Mouse (Mus musculus) hindbrain, postnatal 0 days (tissue): ENCODE data around the gene Cela2a. TPM values are rescaled to one million over a fixed set of nuclear protein-coding genes. Genes with fewer than 3 reads are reported as not detected.

Experiments
- ATAC-seq: fragments of 200-750 bp; cut with Nextera tagmentation; 2 replicates; pipeline ENCODE4 v1.8.0; 2017; ENCODE audit warnings: mild to moderate bottlenecking, moderate TSS enrichment, moderate library complexity
- DNase-seq: peaks from one replicate; pipeline ENCODE4 v3.0.0-alpha.2; 2015; ENCODE audit warnings: low spot score
- H3K27ac ChIP-seq: fragments of 300-500 bp; sonication (generic); 2 replicates; pipeline ENCODE4 v1.5.1; 2014; ENCODE audit warnings: mild to moderate bottlenecking
- H3K27me3 ChIP-seq: fragments of 300-500 bp; sonication (generic); 2 replicates; pipeline ENCODE4 v1.6.1; 2014; ENCODE audit warnings: low read length, mixed read lengths; ENCODE audit not compliant: insufficient read depth
- H3K36me3 ChIP-seq: fragments of 300-500 bp; sonication (generic); 2 replicates; pipeline ENCODE4 v1.6.1; 2014; ENCODE audit warnings: low read length, mixed read lengths; ENCODE audit not compliant: insufficient read depth
- H3K4me1 ChIP-seq: fragments of 300-500 bp; sonication (generic); 2 replicates; pipeline ENCODE4 v1.6.1; 2014; ENCODE audit warnings: antibody characterized with exemption, low read length, mixed read lengths; ENCODE audit not compliant: insufficient read depth
- H3K4me2 ChIP-seq: fragments of 300-500 bp; sonication (generic); 2 replicates; pipeline ENCODE4 v1.6.1; 2014; ENCODE audit warnings: low read depth, mild to moderate bottlenecking, low read length, moderate library complexity, mixed read lengths
- H3K4me3 ChIP-seq: fragments of 300-500 bp; sonication (generic); 2 replicates; pipeline ENCODE4 v1.5.1; 2014; ENCODE audit warnings: low read length
- H3K9ac ChIP-seq: fragments of 300-500 bp; sonication (generic); replicated peaks from 2 replicates; pipeline ENCODE4 v1.6.1; 2014; ENCODE audit warnings: mild to moderate bottlenecking, low read length, moderate library complexity, mixed read lengths
- H3K9me3 ChIP-seq: fragments of 300-500 bp; sonication (generic); 2 replicates; pipeline ENCODE4 v1.6.1; 2016; ENCODE audit warnings: low read length, mixed read lengths
- CTCF ChIP-seq: IDR thresholded peaks from 2 replicates; pipeline ENCODE4 v1.5.1; 2016; ENCODE audit warnings: antibody characterized with exemption, control low read depth, low read depth
- WGBS: fragments of 180-500 bp; shearing (Covaris S2); extraction: QIAGEN DNeasy Blood & Tissue Kit; methylation state at CpG from one replicate; pipeline ENCODE4 v1.1.7; 2014; 5-methylcytosine and 5-hydroxymethylcytosine counted together
- polyA plus RNA-seq: library from polyadenylated mRNA; unstranded; fragments of >200 nt; fragmentation: Nextera tagmentation; extraction: Ambion mirVana; gene quantifications from 2 replicates; pipeline ENCODE4 v1.2.1, GENCODE M21; 2015
- total RNA-seq: library from RNA; depleted of rRNA; stranded (reverse); fragments of >200 nt; gene quantifications from 2 replicates; pipeline ENCODE4 v1.2.3, GENCODE M21; 2014

The Cela2a gene
- total and polyA plus RNA-seq, 2 experiments from 2014 or later, result 0.26 TPM; not detected in 1

DNA sequence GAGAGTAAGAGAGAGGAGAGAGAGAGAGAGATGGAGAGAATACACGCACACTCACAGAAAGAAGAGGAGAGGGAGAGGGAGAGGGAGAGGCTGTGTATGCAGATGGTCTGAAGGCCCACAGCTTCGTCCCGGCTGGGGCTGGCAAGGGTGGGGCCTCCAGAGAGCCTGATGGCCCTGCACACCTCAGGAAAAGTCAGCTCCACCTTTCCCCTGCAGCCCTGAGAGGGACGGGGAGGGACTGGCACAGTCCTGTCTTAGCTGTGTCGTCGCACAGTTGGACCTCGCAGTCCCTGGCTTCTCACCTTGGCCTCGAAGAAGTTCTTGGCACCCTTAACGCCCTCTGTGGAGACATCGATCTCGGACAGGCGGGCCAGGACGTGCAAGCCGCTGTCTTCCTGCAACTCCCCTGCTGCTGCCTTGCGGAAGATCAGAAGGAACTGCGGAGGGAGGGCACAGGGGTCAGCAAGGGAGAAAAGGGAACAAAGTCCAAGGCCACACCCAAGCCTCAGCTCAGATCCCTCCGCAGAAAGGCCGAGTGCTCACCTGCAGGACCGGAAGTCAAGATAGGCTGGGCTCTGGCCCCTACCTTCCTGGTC, 34.4 kb upstream of the Cela2a start:
- Histone ChIP-seq H3K9me3 (no peaks in the 10 kb centered on the region), H3K9ac (no peak overlapping the region), H3K4me2 (no peak overlapping the region), H3K4me3 (no peak overlapping the region), H3K4me1 (no peaks in the 10 kb centered on the region), H3K27me3 (no peaks in the 10 kb centered on the region), H3K36me3 (peaks cover 13% of the 10 kb centered on the region; the same call in 1 of the 2 replicates), H3K27ac (no peak overlapping the region)
- no peak for TF ChIP-seq CTCF
- 67% methylated on average over 19 of the region's 19 CpGs for WGBS
- DNase-seq, result no peak
- ATAC-seq, result no peak

DNA sequence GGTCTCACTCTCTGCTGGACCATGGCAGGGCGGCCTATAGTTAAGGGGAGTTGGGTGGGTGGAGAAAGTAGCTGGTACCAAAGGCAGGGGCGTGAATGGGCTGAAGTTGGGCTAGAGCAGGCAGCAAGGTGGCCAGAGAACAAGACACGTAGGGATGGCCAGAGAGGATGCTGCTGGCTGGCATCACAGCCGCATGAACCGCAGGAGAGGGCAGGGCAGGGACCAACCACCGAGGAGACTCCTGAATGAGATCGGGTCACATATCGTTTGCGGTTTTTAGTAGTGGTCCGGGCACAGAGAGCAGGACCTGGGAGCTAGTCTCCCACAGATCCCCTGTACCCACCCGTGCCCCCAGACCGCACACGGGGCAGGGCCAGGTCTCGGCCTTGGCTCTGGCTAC, 33.4 kb upstream of the Cela2a start:
- Histone ChIP-seq H3K27me3 (no peaks in the 10 kb centered on the region), H3K4me3 (no peak overlapping the region), H3K9ac (no peak overlapping the region), H3K27ac (no peak overlapping the region), H3K36me3 (peaks cover 13% of the 10 kb centered on the region; the same call in 1 of the 2 replicates), H3K4me2 (no peak overlapping the region), H3K9me3 (no peaks in the 10 kb centered on the region), H3K4me1 (no peaks in the 10 kb centered on the region)
- DNase-seq (no peak), ATAC-seq (no peak)
- no peak for TF ChIP-seq CTCF
- WGBS, result 93% methylated on average over 14 of the region's 14 CpGs

DNA sequence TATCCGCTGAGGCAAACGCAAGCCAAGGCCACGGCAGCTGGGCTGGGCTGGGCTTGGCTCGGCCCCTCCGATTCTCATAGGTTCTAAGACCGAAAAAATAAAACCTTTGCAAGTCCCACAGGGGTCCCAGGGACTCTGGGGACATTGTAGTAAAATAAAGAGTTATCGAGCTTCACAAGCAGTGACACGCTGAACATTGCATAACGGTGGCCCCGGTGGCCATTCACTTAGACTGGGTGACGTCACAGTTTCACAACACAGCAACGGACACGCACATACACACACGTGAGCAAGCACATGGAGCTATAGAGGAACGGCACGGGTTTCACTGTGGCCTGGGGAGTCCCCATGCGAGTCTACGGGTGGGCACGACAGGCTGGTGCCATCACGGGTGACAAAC, 32.5 kb upstream of the Cela2a start:
- WGBS, result 83% methylated on average over 20 of the region's 20 CpGs
- H3K27me3 ChIP-seq, result no peaks in the 10 kb centered on the region
- H3K9me3 ChIP-seq, result no peaks in the 10 kb centered on the region
- no peaks in the 10 kb centered on the region for H3K4me1 ChIP-seq
- no peak overlapping the region for H3K4me3 ChIP-seq
- H3K27ac ChIP-seq, result no peak overlapping the region
- peaks cover 13% of the 10 kb centered on the region; the same call in 1 of the 2 replicates for H3K36me3 ChIP-seq
- ATAC-seq (no peak), DNase-seq (no peak)
- H3K9ac ChIP-seq, result no peak overlapping the region
- TF ChIP-seq CTCF, result no peak
- no peak overlapping the region for H3K4me2 ChIP-seq

DNA sequence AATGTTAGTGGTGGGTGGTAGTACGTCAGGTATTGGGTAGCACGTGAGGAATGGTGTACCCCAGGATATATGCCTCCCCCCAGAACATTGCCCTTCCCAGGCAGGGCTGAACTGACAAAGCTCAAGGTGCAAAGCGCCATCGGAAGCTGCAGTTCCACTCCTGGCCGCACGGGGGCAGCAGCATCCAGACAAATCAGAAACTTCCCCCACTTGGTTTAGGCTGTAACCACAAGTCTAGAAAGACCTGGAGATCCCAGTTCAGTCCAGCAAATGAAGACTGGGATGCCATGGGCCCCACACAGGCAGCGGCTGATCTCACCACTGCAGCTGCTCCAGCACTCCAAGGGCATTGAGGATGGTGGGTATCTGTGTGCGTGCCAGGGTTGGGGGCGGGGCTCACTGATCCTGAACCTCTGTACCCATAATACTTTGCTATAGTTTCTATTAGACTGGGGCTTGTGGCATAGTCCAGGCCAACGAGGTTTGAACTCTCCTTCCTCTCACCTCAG, 31.5 kb upstream of the Cela2a start:
- TF ChIP-seq CTCF, result peak; percentile 98
- Histone ChIP-seq H3K9me3 (no peaks in the 10 kb centered on the region), H3K27ac (no peak overlapping the region), H3K36me3 (peaks cover 13% of the 10 kb centered on the region; the same call in 1 of the 2 replicates), H3K4me2 (no peak overlapping the region), H3K4me1 (no peaks in the 10 kb centered on the region), H3K4me3 (no peak overlapping the region), H3K9ac (no peak overlapping the region), H3K27me3 (no peaks in the 10 kb centered on the region)
- DNase-seq (peak; percentile 86), ATAC-seq (peak; percentile 72)
- WGBS, result 16% methylated on average over 10 of the region's 10 CpGs

DNA sequence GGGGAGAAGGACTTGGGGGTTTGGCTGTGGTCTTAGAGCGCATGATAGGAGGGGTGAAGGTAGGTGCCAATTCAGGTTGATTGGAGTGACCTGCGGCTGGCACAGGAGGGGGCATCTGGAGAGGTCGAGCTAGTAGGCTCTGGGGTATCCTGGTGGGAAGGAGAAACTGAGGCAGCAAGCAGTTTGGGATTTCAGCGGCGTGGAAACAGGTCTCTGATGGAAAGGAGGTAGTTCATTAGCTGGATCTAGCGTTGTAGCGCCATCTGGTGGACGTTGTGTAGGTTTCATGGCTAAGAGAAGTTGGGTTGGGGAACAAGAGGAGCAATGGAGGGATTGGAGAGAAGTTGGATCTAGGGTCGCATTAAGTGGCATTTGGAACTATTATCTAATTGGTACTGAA, 27.5 kb upstream of the Cela2a start:
- TF ChIP-seq CTCF, result peak; percentile 87
- no peak overlapping the region for H3K9ac ChIP-seq
- no peaks in the 10 kb centered on the region for H3K9me3 ChIP-seq
- no peaks in the 10 kb centered on the region for H3K4me1 ChIP-seq
- H3K27ac ChIP-seq, result no peak overlapping the region
- ATAC-seq, result no peak
- H3K4me3 ChIP-seq, result no peak overlapping the region
- DNase-seq, result peak; percentile 78
- WGBS, result 70% methylated on average over 9 of the region's 9 CpGs
- H3K36me3 ChIP-seq, result no peaks in the 10 kb centered on the region
- no peak overlapping the region for H3K4me2 ChIP-seq
- no peaks in the 10 kb centered on the region for H3K27me3 ChIP-seq

DNA sequence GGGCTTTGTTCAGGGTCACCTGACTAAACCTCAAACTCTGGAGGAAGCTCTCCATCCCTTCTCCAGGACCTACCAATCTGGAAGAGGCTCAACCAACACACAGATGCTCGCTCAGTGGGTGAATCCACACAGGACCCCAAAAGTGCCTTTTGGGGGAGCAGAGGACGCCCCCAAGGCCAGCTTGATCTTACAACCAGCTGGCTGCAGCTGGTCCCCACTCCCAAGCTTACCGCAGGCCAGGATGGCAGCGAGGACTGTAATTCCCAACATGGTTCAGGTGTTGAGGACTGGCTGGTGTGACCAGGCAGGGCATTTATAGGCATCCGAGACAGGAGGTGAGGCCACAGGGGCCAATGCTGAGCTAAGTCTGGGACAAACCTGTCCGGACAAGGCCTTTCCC, 20.0 kb upstream of the Cela2a start, which contains the start of gene Ctrc:
Ctrc (minus strand) TSS at position 361 of the 400 bp plus-strand sequence.
- TF ChIP-seq CTCF, result no peak
- Histone ChIP-seq H3K27me3 (no peaks in the 10 kb centered on the region), H3K4me3 (no peak within 1 kb of the TSS), H3K36me3 (no peaks in the 10 kb centered on the region), H3K9ac (no peak within 1 kb of the TSS), H3K4me1 (no peaks in the 10 kb centered on the region), H3K27ac (no peak within 1 kb of the TSS), H3K4me2 (no peak within 1 kb of the TSS), H3K9me3 (no peaks in the 10 kb centered on the region)
- DNase-seq, result no peak
- no peak for ATAC-seq
- WGBS, result 90% methylated on average over 6 of the region's 6 CpGs

DNA sequence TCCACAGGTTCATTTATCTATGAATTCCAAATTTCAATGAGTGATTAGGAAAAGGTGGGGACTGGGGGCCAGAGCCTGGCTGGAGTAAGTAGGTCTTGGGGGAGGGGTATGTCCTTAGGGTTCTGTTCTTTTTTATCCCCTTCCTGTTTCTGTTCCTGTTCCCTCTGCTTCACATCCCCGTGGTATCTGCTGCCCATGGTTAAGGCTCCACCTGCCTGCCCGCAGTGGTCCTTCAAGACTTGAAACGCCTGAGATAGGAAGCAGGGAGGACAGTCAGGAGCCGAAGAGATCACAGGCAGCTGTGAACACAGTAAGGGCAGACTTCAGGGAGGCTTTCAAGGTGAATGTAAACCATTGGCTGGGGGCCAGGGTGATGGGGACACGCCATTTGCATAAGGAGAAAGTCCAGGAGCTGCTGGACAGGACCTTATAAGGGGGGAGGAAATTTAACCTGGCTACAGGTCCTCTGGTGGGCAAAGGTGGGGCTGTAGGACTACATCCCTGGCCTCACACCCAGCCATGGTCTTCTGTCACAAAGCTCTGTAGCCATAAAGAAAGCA, 8.7 kb upstream of the Cela2a start:
- H3K27me3 ChIP-seq, result no peaks in the 10 kb centered on the region
- TF ChIP-seq CTCF, result no peak
- no peak overlapping the region for H3K27ac ChIP-seq
- H3K9me3 ChIP-seq, result no peaks in the 10 kb centered on the region
- WGBS, result 72% methylated on average over 5 of the region's 5 CpGs
- no peak for DNase-seq
- no peak overlapping the region for H3K4me2 ChIP-seq
- H3K36me3 ChIP-seq, result no peaks in the 10 kb centered on the region
- ATAC-seq, result no peak
- H3K9ac ChIP-seq, result no peak overlapping the region
- no peak overlapping the region for H3K4me3 ChIP-seq
- no peaks in the 10 kb centered on the region for H3K4me1 ChIP-seq
